Mouse (Mus musculus): Measurements from ENCODE around the gene Pygo1.
A peak's percentile ranks its signal among the peaks of the same experiment; 100 is the strongest.

- peak; percentile 74 for TF ChIP-seq CTCF (IDR thresholded peaks at IDR 0.05; ENCODE audit: low read depth)
- TF ChIP-seq EP300 (IDR thresholded peaks at IDR 0.05; ENCODE audit: low read depth) = no peak
These were observed 41.5 kb upstream of the Pygo1 start for GRCm38 (mm10) chr9:72883940-72884339.
